In the genomic region with DNA sequence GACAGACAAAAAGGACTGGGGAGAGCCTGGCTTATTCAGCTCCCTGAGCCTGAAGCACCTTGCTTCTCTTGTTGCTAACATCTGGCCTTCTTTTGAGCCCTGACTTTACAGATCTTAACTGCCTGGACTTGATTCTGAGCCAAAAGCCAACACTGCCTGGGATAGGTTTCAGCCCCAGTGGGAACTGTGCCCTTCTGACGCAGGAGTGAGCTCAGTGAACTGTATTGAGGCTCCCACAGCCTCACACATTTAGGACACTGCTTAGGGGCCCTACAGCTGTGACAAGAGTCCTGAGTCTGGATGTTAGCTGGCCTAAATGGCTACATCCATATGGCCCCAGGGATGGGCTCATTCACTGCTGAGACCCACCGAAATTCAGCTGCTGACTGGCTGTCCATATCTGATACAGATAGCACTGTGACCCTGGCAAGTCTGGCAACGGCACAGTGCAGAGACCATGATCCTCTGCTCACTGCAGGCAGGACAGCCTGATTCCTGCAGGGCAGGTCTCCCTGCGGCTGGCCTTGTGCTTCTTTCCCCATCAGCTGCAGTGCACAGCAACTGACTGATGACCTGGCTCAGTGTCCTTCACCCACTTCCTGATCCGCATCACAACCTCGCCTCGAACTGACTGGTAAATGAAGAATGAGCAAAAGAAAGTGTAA, we compare ENCODE assay signal across 14 mouse cellular contexts. TPM values are rescaled to one million over a fixed set of nuclear protein-coding genes. Genes with fewer than 3 reads are reported as not detected.
A peak's percentile ranks its signal among the peaks of the same experiment; 100 is the strongest.
DNase-seq lines count a peak whose midpoint lies in the region; ATAC-seq and TF ChIP-seq lines count a peak whose summit lies in the region.
"Had no signal": no experiment of that assay in that cellular context is flagged by ENCODE, and none has a peak within 500 bp of the region (broad histone marks: within the 10 kb centered on the region; RNA-seq: fewer than 3 reads in every experiment).

No protein-coding gene starts in this region.

- no peak for TF ChIP-seq POLR2A in kidney, adult 2 months (IDR thresholded peaks at IDR 0.05; ENCODE audit: low read depth, low read length)

- peaks cover 96% of the 10 kb centered on the region for H3K36me3 ChIP-seq in liver, embryonic 12.5 days
- peaks cover 3% of the 10 kb centered on the region; the same call in 1 of the 2 replicates for H3K36me3 ChIP-seq in kidney, adult 2 months (ENCODE audit: control insufficient read depth, insufficient read depth, low read length)

- H3K9me3 ChIP-seq in liver, embryonic 12.5 days (replicated peaks), result no peaks in the 10 kb centered on the region

- H3K9ac ChIP-seq in liver, embryonic 12.5 days, result no peak overlapping the region

- TF ChIP-seq CTCF in kidney, adult 2 months (conservative IDR thresholded peaks at IDR 0.05; ENCODE audit: insufficient read depth, insufficient read length, low read depth, low read length), result no peak

- H3K4me1 ChIP-seq in liver, embryonic 12.5 days, result no peaks in the 10 kb centered on the region
- H3K4me1 ChIP-seq in kidney, adult 2 months (ENCODE audit: control insufficient read depth, insufficient read depth, low read length), result peaks cover 5% of the 10 kb centered on the region; the same call in 1 of the 2 replicates

- no peak overlapping the region for H3K4me3 ChIP-seq in liver, embryonic 12.5 days
- H3K4me3 ChIP-seq in kidney, adult 2 months (ENCODE audit: insufficient read depth, low read depth, low read length), result no peak overlapping the region

- no peak overlapping the region for H3K27ac ChIP-seq in liver, embryonic 12.5 days
- no peak overlapping the region for H3K27ac ChIP-seq in kidney, adult 2 months (ENCODE audit: insufficient read depth, low read depth, low read length)
- H3K27ac ChIP-seq: hindbrain, postnatal 0 days had no signal

- no peak for DNase-seq in liver
- DNase-seq in adrenal gland, adult 18-20 months (ENCODE audit: low spot score in 2 of 2), result peak; percentile 31 to 56
- DNase-seq in kidney, adult 2 months, result peak; percentile 73
- peak; percentile 23 for DNase-seq in skeletal muscle tissue, adult 2 months (ENCODE audit: low read depth, low spot score)
- DNase-seq in cerebellum, adult 11-12 months, result no peak
- no peak for DNase-seq in thymus, postnatal 36 days
- DNase-seq: cerebellum, adult 9-10 months; gastrocnemius, postnatal 14 days; right cerebral cortex, postnatal 4 days had no signal

- 82% methylated on average over 7 of the region's 7 CpGs for WGBS in liver, embryonic 12.5 days (ENCODE audit: insufficient replicate concordance)
- WGBS in kidney, adult 2 months, result 70% methylated on average over 7 of the region's 7 CpGs

- H3K27me3 ChIP-seq in liver, embryonic 12.5 days (replicated peaks), result no peaks in the 10 kb centered on the region
- no peaks in the 10 kb centered on the region for H3K27me3 ChIP-seq in kidney, adult 2 months (replicated peaks; ENCODE audit: control insufficient read depth, insufficient read depth, low read length)

- H3K4me2 ChIP-seq in liver, embryonic 12.5 days, result no peak overlapping the region

- ATAC-seq in liver, embryonic 12.5 days, result 0 out of 2 replicates have a peak, but pooled peaks have one; percentile 18
- ATAC-seq: CD4-positive, CD25-positive, alpha-beta regulatory T cell, adult 4 months; hindbrain, postnatal 0 days; lung, postnatal 0 days; midbrain, embryonic 16.5 days had no signal

RNA-seq across cellular contexts. Expression of gene Sel1l, which starts 11.4 kb away (rescaled TPM):
- 38.4 and 39.5 TPM in 2 replicates for polyA plus RNA-seq in liver, embryonic 12.5 days (2016; fragmentation: Nextera tagmentation; extraction: Ambion mirVana)
- total RNA-seq in adrenal gland, adult 18-20 months (2021), result 100 to 1,000 TPM; 120 to 180 TPM
- 26.9 and 32.3 TPM in 2 replicates for polyA plus RNA-seq in kidney, adult 2 months (2012; rRNA removed)

RNA-seq across cellular contexts. Expression of gene Ston2, which starts 49.3 kb away (rescaled TPM):
- polyA plus RNA-seq in liver, embryonic 12.5 days (2016; fragmentation: Nextera tagmentation; extraction: Ambion mirVana), result 35.7 and 37.9 TPM in 2 replicates
- total RNA-seq in adrenal gland, adult 18-20 months (2021), result 1 to 10 TPM; 3.7 to 8.3 TPM
- 23.3 and 42.8 TPM in 2 replicates for polyA plus RNA-seq in kidney, adult 2 months (2012; rRNA removed)

Comparison
In these comparisons a context has a peak if more than half of its experiments do, and no peak if none do; other contexts are left out.
1. DNase-seq: peak in adrenal gland, adult 18-20 months (2 of 2), kidney, adult 2 months (single experiment) and skeletal muscle tissue, adult 2 months (single experiment); none in liver (single experiment), cerebellum, adult 11-12 months (single experiment) and thymus, postnatal 36 days (0 of 2).